Mouse (Mus musculus) heart, postnatal 14 days (tissue): ENCODE measurements around the gene Tbl3. TPM values are rescaled to one million over a fixed set of nuclear protein-coding genes. Genes with fewer than 3 reads are reported as not detected.
"Not testable (repeated sequence)": the region's sequence is repeated elsewhere in the genome, so short reads cannot be mapped to it uniquely, and the experiment has no call there.

ENCODE experiments used
- DNase-seq, 2 experiments: peaks; one replicate each; pipeline ENCODE4 v3.0.0; 2021 to 2022
- intact Hi-C: fragments of 180-260 bp; cut with DNase I; formaldehyde crosslinking; loops from one replicate; pipeline ENCODE4 v1.15.1; 2025
- total RNA-seq, 2 experiments: library from RNA; stranded (reverse); gene quantifications; 2 replicates each; pipeline ENCODE4 v1.2.3; 2021

Tbl3 gene
- total RNA-seq, 2 experiments from 2014 or later, result 16.8 to 19.5 TPM

DNA sequence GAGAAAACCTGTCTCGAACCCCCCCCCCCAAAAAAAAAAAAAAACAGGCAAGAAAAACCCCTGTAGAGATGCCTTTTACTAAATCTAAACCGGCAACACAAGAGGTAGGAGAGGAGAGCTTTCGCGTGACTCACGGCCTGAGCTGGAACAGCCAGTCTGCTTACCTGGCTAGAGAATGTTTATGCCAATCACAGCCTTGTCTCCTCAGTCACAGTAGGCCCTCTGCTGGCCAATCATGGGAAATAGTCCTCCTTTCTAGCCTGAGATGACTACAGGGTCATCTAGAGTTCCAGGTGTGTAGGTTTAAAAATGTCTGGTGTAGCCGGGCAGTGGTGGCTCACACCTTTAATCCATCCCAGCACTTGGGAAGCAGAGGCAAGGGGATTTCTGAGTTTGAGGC, 40.0 kb downstream of the Tbl3 start:
- intact Hi-C loops, result no loop called here
- peak; percentile 53 to 63 for DNase-seq

DNA sequence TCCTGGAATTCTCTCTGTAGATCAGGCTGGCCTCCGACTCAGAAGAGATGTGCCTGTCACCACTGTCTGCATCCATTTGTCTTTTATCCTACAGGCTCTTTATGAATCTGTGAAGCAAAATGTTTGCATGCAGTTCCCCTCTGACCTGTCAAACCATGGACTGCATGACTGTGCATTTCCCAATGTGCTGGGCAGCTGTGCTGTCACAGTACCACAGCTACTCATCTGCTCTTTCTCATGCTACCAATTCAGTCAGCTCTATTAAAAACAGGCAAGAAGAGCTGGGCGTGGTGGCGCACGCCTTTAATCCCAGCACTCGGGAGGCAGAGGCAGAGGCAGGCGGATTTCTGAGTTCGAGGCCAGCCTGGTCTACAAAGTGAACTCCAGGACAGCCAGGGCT, 40.4 kb downstream of the Tbl3 start:
- intact Hi-C loops, result not testable (repeated sequence)

GRCm38 (mm10) chr17:24658017-24658758, 49.3 kb downstream of the Tbl3 start, which contains the start of gene Npw:
Npw (minus strand) TSS chr17:24658457.
- intact Hi-C loops, result no loop called here
- DNase-seq, result peak; percentile 23 to 34

More for the DNA sequence above, 40.4 kb downstream of the Tbl3 start:
- not testable (repeated sequence) for DNase-seq

- intact Hi-C loops, result loop anchor here (1.0 to 5.0 kb wide), 3 partner anchors 27 to 116 kb away; no protein-coding TSS in a partner anchor
Observed at GRCm38 (mm10) chr17:24654969-24655368, 52.5 kb downstream of the Tbl3 start.

GRCm38 (mm10) chr17:24653967-24654710, 53.3 kb downstream of the Tbl3 start:
- intact Hi-C loops, result loop anchor here (1.0 to 5.0 kb wide), 3 partner anchors 26 to 115 kb away; no protein-coding TSS in a partner anchor

More at GRCm38 (mm10) chr17:24654969-24655368, 52.5 kb downstream of the Tbl3 start:
- DNase-seq, result no peak

DNA sequence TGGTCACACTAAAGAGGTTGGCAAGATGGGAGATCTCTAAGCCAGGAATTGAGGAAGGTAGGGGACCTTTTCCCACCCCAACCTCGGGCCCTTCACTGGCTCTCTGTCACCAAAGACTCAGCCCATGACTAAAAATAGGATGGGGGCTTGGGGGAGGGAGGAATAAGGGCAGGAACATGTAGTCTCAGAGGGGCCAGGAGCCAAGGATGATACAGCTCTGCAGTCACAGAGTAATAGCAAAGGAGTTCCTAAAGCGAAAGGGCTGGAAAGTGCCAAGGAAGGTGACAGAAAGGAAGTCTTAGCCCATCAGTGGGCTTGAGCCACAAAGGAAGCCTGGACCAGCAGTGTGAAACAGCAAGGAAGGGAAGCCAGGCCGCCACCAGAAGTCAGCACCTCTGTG, 55.6 kb downstream of the Tbl3 start:
- no peak for DNase-seq
- intact Hi-C loops, result loop anchor here (2.0 to 5.0 kb wide), 2 partner anchors 19 to 35 kb away; partner anchors contain the start of genes Nthl1 and Tsc2

More at GRCm38 (mm10) chr17:24653967-24654710, 53.3 kb downstream of the Tbl3 start:
- DNase-seq, result peak; percentile 80 to 88

DNA sequence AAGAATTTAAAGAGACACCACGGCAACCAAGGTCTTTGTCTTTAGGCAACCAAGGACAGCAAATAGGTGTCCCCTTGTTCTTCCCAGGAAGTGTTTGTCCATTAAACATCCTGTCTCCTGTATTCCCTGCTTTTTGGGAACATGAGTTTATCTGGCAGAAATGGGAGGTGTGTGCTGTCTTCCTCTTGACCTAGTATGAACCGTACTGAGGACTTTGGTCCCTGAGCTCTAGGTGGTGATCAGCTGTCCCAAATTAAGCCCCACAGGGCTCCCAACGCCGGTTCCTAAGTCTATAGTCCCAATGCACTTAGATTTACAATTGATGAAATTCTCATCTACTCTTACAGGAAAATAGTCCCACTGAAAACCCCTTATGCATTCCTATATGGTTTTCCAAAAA, 56.7 kb downstream of the Tbl3 start:
- intact Hi-C loops, result loop anchor here (2.0 to 5.0 kb wide), 2 partner anchors 18 to 33 kb away; partner anchors contain the start of genes Nthl1 and Tsc2
- DNase-seq, result no peak

DNA sequence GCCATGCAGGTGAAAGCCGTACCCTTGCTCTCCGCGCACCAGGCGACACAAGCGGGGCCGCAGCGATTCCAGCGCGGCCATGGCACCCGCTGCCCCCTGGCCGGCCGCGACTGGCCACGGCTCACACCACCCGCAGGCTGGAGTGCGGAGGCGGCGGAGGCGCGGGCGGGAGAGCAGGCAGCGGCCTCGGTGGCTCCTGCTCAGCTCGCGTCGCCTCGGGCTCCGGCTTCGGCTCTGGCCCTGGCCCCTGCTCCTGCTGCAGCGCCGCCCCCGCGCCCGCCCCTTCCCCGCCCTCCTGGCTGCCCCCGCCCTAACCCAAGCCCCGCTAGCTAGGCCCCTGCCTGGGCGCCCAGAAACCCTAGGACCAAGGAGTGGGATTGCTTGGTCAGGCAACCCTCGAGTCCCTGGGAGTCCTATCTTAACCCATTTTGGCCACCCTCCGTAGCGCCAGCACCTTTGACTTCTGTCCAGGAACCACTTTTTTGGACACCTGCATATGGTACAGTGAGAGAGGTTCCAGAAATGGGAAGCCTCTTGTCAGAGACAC, 57.3 kb downstream of the Tbl3 start, which contains the start of gene Slc9a3r2:
Slc9a3r2 (minus strand) TSS at position 258 of the 547 bp plus-strand sequence.
- intact Hi-C loops, result loop anchor here (2.0 to 5.0 kb wide), 2 partner anchors 17 to 33 kb away; partner anchors contain the start of genes Nthl1 and Tsc2
- DNase-seq, result peak; percentile 70 to 83

- intact Hi-C loops, result loop anchor here (2.0 to 5.0 kb wide), 2 partner anchors 17 to 32 kb away; partner anchors contain the start of genes Nthl1 and Tsc2
- DNase-seq, result peak; percentile 71 to 74
Observed at GRCm38 (mm10) chr17:24649581-24650069, 57.8 kb downstream of the Tbl3 start.

DNA sequence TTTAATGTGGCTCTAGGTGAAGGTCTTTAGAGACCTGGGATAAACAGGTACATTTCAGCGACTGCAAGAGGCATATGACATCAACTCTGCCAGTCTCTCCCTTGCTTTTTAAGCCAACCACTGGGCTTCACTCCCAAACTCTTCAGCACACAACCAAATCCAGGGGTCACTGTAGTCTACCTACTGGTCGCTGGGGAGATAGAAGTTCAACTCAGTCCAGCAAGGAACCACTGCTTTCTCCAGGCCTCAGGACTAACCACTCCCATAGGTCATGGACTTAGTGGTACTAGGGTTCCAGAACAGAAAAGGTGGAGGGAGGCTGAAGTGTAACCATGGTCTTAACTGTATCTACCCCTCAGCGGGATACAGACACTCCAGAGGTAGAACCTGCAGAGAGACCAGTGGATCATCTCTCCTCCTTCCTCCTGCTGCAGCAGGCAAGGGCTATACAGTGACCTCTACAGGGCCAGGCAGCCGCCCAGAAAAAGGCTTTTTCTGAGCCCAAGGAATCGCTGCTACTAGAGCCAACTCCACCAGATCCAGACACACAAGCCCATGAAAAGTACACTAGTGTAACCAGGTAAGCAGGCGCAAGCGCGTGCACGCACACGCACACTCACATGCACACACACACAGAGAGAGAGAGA, 58.6 kb downstream of the Tbl3 start:
- intact Hi-C loops, result no loop called here
- DNase-seq, result no peak

Other genes with a start within 250 kb of the Tbl3 start
- gene E4f1, start 237.3 kb downstream of the Tbl3 start, total RNA-seq, result 10 to 100 TPM; 13.6 to 16.2 TPM
- 10 to 100 TPM; 43.2 to 43.4 TPM for gene Pgp, start 237.3 kb downstream of the Tbl3 start, total RNA-seq
- gene Bricd5, start 233.8 kb downstream of the Tbl3 start, total RNA-seq, result under 1 TPM in 1 of 2 experiments, not detected in 1; 0.38 TPM
- gene Mlst8, start 228.6 kb downstream of the Tbl3 start, total RNA-seq, result 10 to 100 TPM in 1 of 2 experiments, 1 to 10 TPM in 1; 10.0 to 10.8 TPM
- under 1 TPM; 0.10 to 0.43 TPM for gene Caskin1, start 219.1 kb downstream of the Tbl3 start, total RNA-seq
- gene Traf7, start 179.7 kb downstream of the Tbl3 start, total RNA-seq, result 10 to 100 TPM; 57.2 to 65.5 TPM
- under 1 TPM; 0.19 to 0.34 TPM for gene Rab26, start 173.4 kb downstream of the Tbl3 start, total RNA-seq
- gene Pkd1, start 157.8 kb downstream of the Tbl3 start, total RNA-seq, result 10 to 100 TPM; 58.0 to 63.2 TPM
- 10 to 100 TPM; 76.7 to 88.2 TPM for gene Tsc2, start 75.0 kb downstream of the Tbl3 start, total RNA-seq
- 1 to 10 TPM; 2.1 to 4.1 TPM for gene Nthl1, start 75.0 kb downstream of the Tbl3 start, total RNA-seq
- 100 to 1,000 TPM; 134 TPM for gene Slc9a3r2, start 57.3 kb downstream of the Tbl3 start, total RNA-seq
- gene Npw, start 49.2 kb downstream of the Tbl3 start, total RNA-seq, result not detected
- gene Zfp598, start 38.0 kb downstream of the Tbl3 start, total RNA-seq, result 10 to 100 TPM; 20.2 to 21.6 TPM
- gene Syngr3, start 17.7 kb downstream of the Tbl3 start, total RNA-seq, result under 1 TPM in 1 of 2 experiments, not detected in 1; 0.12 TPM
- 10 to 100 TPM; 15.9 to 16.2 TPM for gene Gfer, start 11.5 kb downstream of the Tbl3 start, total RNA-seq
- gene Noxo1, start 11.4 kb downstream of the Tbl3 start, total RNA-seq, result 1 to 10 TPM in 1 of 2 experiments, under 1 TPM in 1; 0.96 to 1.0 TPM
- gene Rnf151, start 10.4 kb upstream of the Tbl3 start, total RNA-seq, result not detected
- gene Rps2, start 10.5 kb upstream of the Tbl3 start, total RNA-seq, result 100 to 1,000 TPM; 673 to 751 TPM
- 100 to 1,000 TPM; 939 to 954 TPM for gene Ndufb10, start 16.8 kb upstream of the Tbl3 start, total RNA-seq
- gene Rpl3l, start 20.2 kb upstream of the Tbl3 start, total RNA-seq, result 100 to 1,000 TPM; 186 to 197 TPM
- gene Msrb1, start 29.0 kb upstream of the Tbl3 start, total RNA-seq, result 100 to 1,000 TPM; 214 TPM
- gene Hs3st6, start 45.3 kb upstream of the Tbl3 start, total RNA-seq, result under 1 TPM in 1 of 2 experiments, not detected in 1; 0.29 TPM
- gene Meiob, start 96.6 kb upstream of the Tbl3 start, total RNA-seq, result not detected
- 100 to 1,000 TPM; 109 to 122 TPM for gene Hagh, start 132.5 kb upstream of the Tbl3 start, total RNA-seq
- 10 to 100 TPM; 70.8 to 78.1 TPM for gene Fahd1, start 142.7 kb upstream of the Tbl3 start, total RNA-seq
- 1 to 10 TPM; 8.3 to 8.4 TPM for gene Igfals, start 158.3 kb upstream of the Tbl3 start, total RNA-seq
- 10 to 100 TPM; 19.9 to 21.8 TPM for gene Nubp2, start 178.7 kb upstream of the Tbl3 start, total RNA-seq
- 10 to 100 TPM; 32.4 to 39.3 TPM for gene Spsb3, start 179.0 kb upstream of the Tbl3 start, total RNA-seq
- gene Eme2, start 187.4 kb upstream of the Tbl3 start, total RNA-seq, result 10 to 100 TPM; 17.5 to 17.9 TPM
- 100 to 1,000 TPM; 108 to 115 TPM for gene Mrps34, start 187.5 kb upstream of the Tbl3 start, total RNA-seq
- gene Nme3, start 188.8 kb upstream of the Tbl3 start, total RNA-seq, result 10 to 100 TPM; 41.5 to 43.7 TPM
- 10 to 100 TPM; 66.2 to 70.4 TPM for gene Mapk8ip3, start 229.3 kb upstream of the Tbl3 start, total RNA-seq